Mouse (Mus musculus) CD4-positive naive resting alpha-beta T cell, adult 57 days (primary cell): Measurements from ENCODE around the gene Gm29133. TPM values are rescaled to one million over a fixed set of nuclear protein-coding genes. Genes with fewer than 3 reads are reported as not detected.

Experiments used
- total RNA-seq: library from RNA; stranded (reverse); gene quantifications from one replicate; pipeline ENCODE4 v1.2.4, GENCODE M21; 2023

The Gm29133 gene
- total RNA-seq: not detected

DNA sequence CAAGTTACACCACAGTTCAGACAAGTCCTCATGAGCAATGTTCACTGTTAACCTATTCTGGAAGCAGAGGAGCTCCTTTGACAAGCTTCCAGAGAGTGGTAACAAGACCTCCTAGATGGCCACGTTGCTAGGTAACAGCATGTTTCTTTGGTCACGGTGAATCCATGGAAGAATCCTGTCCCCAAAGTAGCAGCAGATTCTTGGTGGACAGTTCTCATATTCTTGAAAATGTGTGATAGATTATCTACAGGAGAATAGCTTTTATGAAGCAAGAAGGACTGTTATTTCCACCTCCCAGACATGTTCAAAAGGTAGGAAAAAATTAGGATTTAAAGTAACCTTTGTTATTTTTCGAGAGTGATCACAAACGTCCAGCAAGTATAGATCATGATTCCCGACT lies at the start of gene Gm29133:
Gene Gm29133 (plus strand): TSS at position 301 of the 400 bp plus-strand sequence.

Other genes with a start within 250 kb of the Gm29133 start
- 136 TPM for gene Pdcd10, start 191.3 kb upstream of the Gm29133 start, total RNA-seq
- gene Serpini1, start 190.7 kb upstream of the Gm29133 start, total RNA-seq: 14.3 TPM
- gene Golim4, start 208.8 kb downstream of the Gm29133 start, total RNA-seq: 11.8 TPM